Mouse (Mus musculus): Measurements from ENCODE around the gene Gmpr. TPM values are rescaled to one million over a fixed set of nuclear protein-coding genes. Genes with fewer than 3 reads are reported as not detected.
"Not testable (repeated sequence)": the region's sequence is repeated elsewhere in the genome, so short reads cannot be mapped to it uniquely, and the experiment has no call there.

The Gmpr gene
- polyA plus RNA-seq, 1 experiment from 2014 or later: 133 TPM

GRCm38 (mm10) chr13:45483215-45483614, 24.0 kb upstream of the Gmpr start:
- no peak overlapping the region for H3K4me3 ChIP-seq
- no peak overlapping the region for H3K27ac ChIP-seq
- no peaks in the 10 kb centered on the region for H3K9me3 ChIP-seq
- H3K4me1 ChIP-seq: peaks cover 16% of the 10 kb centered on the region
- WGBS: 89% methylated on average over 2 of the region's 2 CpGs
- no peaks in the 10 kb centered on the region for H3K27me3 ChIP-seq (ENCODE audit: insufficient read depth, poor library complexity, severe bottlenecking)
- H3K36me3 ChIP-seq: no peaks in the 10 kb centered on the region
- DNase-seq (ENCODE audit: low spot score): peak; percentile 19

GRCm38 (mm10) chr13:45483949-45484348, 23.3 kb upstream of the Gmpr start:
- not testable (repeated sequence) for H3K36me3 ChIP-seq; H3K27ac ChIP-seq; H3K4me3 ChIP-seq; H3K27me3 ChIP-seq (ENCODE audit: insufficient read depth, poor library complexity, severe bottlenecking); H3K9me3 ChIP-seq
- peaks cover 16% of the 10 kb centered on the region for H3K4me1 ChIP-seq
- WGBS: 96% methylated on average over 16 of the region's 16 CpGs
- DNase-seq (ENCODE audit: low spot score): peak; percentile 50

- Histone ChIP-seq H3K36me3 (no peaks in the 10 kb centered on the region), H3K4me3 (no peak overlapping the region), H3K9me3 (no peaks in the 10 kb centered on the region), H3K27me3 (ENCODE audit: insufficient read depth, poor library complexity, severe bottlenecking) (no peaks in the 10 kb centered on the region), H3K4me1 (peaks cover 7% of the 10 kb centered on the region), H3K27ac (no peak overlapping the region)
- 76% methylated on average over 4 of the region's 4 CpGs for WGBS
- peak; percentile 50 for DNase-seq (ENCODE audit: low spot score)
Measured at GRCm38 (mm10) chr13:45485602-45486001, 21.6 kb upstream of the Gmpr start.

- Histone ChIP-seq H3K27me3 (ENCODE audit: insufficient read depth, poor library complexity, severe bottlenecking) (no peaks in the 10 kb centered on the region), H3K4me3 (no peak overlapping the region), H3K4me1 (peaks cover 4% of the 10 kb centered on the region), H3K9me3 (no peaks in the 10 kb centered on the region), H3K27ac (peak overlapping the region; percentile 22; the same call in 1 of the 2 replicates), H3K36me3 (no peaks in the 10 kb centered on the region)
- peak; percentile 68 for DNase-seq (ENCODE audit: low spot score)
- 59% methylated on average over 2 of the region's 2 CpGs for WGBS
Measured at GRCm38 (mm10) chr13:45486598-45486997, 20.6 kb upstream of the Gmpr start.

GRCm38 (mm10) chr13:45491991-45492732, 15.1 kb upstream of the Gmpr start:
- no peak overlapping the region for H3K4me3 ChIP-seq
- 83% methylated on average over 8 of the region's 8 CpGs for WGBS
- no peak overlapping the region for H3K27ac ChIP-seq
- DNase-seq (ENCODE audit: low spot score): peak; percentile 68
- no peaks in the 10 kb centered on the region for H3K36me3 ChIP-seq
- H3K27me3 ChIP-seq (ENCODE audit: insufficient read depth, poor library complexity, severe bottlenecking): no peaks in the 10 kb centered on the region
- no peaks in the 10 kb centered on the region for H3K9me3 ChIP-seq
- H3K4me1 ChIP-seq: peaks cover 12% of the 10 kb centered on the region

- Histone ChIP-seq H3K36me3 (no peaks in the 10 kb centered on the region), H3K4me3 (peak overlapping the region; percentile 37), H3K9me3 (no peaks in the 10 kb centered on the region), H3K27ac (peak overlapping the region; percentile 59; the same call in 1 of the 2 replicates), H3K27me3 (ENCODE audit: insufficient read depth, poor library complexity, severe bottlenecking) (no peaks in the 10 kb centered on the region), H3K4me1 (peaks cover 12% of the 10 kb centered on the region)
- DNase-seq (ENCODE audit: low spot score): peak; percentile 84
- WGBS: 22% methylated on average over 10 of the region's 10 CpGs
Measured at GRCm38 (mm10) chr13:45493846-45494245, 13.4 kb upstream of the Gmpr start.

- Histone ChIP-seq H3K4me3 (no peak overlapping the region), H3K27me3 (ENCODE audit: insufficient read depth, poor library complexity, severe bottlenecking) (no peaks in the 10 kb centered on the region), H3K27ac (peak overlapping the region; percentile 64; the same call in 1 of the 2 replicates), H3K4me1 (peaks cover 14% of the 10 kb centered on the region), H3K9me3 (no peaks in the 10 kb centered on the region), H3K36me3 (no peaks in the 10 kb centered on the region)
- 76% methylated on average over 3 of the region's 3 CpGs for WGBS
- no peak for DNase-seq (ENCODE audit: low spot score)
Measured at GRCm38 (mm10) chr13:45498623-45499022, 8.6 kb upstream of the Gmpr start.

GRCm38 (mm10) chr13:45499391-45499790, 7.9 kb upstream of the Gmpr start:
- DNase-seq (ENCODE audit: low spot score): no peak
- H3K36me3 ChIP-seq: no peaks in the 10 kb centered on the region
- peak overlapping the region; percentile 64; the same call in 1 of the 2 replicates for H3K27ac ChIP-seq
- no peaks in the 10 kb centered on the region for H3K9me3 ChIP-seq
- H3K4me3 ChIP-seq: no peak overlapping the region
- H3K4me1 ChIP-seq: peaks cover 6% of the 10 kb centered on the region; the same call in 1 of the 2 replicates
- 86% methylated on average over 3 of the region's 3 CpGs for WGBS
- no peaks in the 10 kb centered on the region for H3K27me3 ChIP-seq (ENCODE audit: insufficient read depth, poor library complexity, severe bottlenecking)

GRCm38 (mm10) chr13:45499906-45500305, 7.3 kb upstream of the Gmpr start:
- no peaks in the 10 kb centered on the region for H3K9me3 ChIP-seq
- H3K27ac ChIP-seq: no peak overlapping the region
- WGBS: 80% methylated on average over 3 of the region's 3 CpGs
- H3K36me3 ChIP-seq: no peaks in the 10 kb centered on the region
- DNase-seq (ENCODE audit: low spot score): no peak
- no peak overlapping the region for H3K4me3 ChIP-seq
- H3K27me3 ChIP-seq (ENCODE audit: insufficient read depth, poor library complexity, severe bottlenecking): no peaks in the 10 kb centered on the region
- peaks cover 6% of the 10 kb centered on the region; the same call in 1 of the 2 replicates for H3K4me1 ChIP-seq

- Histone ChIP-seq H3K4me3 (no peak overlapping the region), H3K27ac (no peak overlapping the region)
- DNase-seq (ENCODE audit: low spot score): peak; percentile 84
Measured at GRCm38 (mm10) chr13:45502791-45503190, 4.5 kb upstream of the Gmpr start.

GRCm38 (mm10) chr13:45505546-45505945, 1.7 kb upstream of the Gmpr start:
- H3K36me3 ChIP-seq: no peaks in the 10 kb centered on the region
- DNase-seq (ENCODE audit: low spot score): no peak
- no peak overlapping the region for H3K4me3 ChIP-seq
- H3K27me3 ChIP-seq (ENCODE audit: insufficient read depth, poor library complexity, severe bottlenecking): no peaks in the 10 kb centered on the region
- no peaks in the 10 kb centered on the region for H3K9me3 ChIP-seq
- 93% methylated on average over 3 of the region's 3 CpGs for WGBS
- peaks cover 22% of the 10 kb centered on the region for H3K4me1 ChIP-seq
- no peak overlapping the region for H3K27ac ChIP-seq

More at GRCm38 (mm10) chr13:45502791-45503190, 4.5 kb upstream of the Gmpr start:
- Histone ChIP-seq H3K27me3 (ENCODE audit: insufficient read depth, poor library complexity, severe bottlenecking) (no peaks in the 10 kb centered on the region), H3K4me1 (peaks cover 11% of the 10 kb centered on the region; the same call in 1 of the 2 replicates), H3K36me3 (no peaks in the 10 kb centered on the region), H3K9me3 (no peaks in the 10 kb centered on the region)
- 75% methylated on average over 5 of the region's 5 CpGs for WGBS

GRCm38 (mm10) chr13:45508495-45508894, 1.3 kb downstream of the Gmpr start:
- peaks cover 51% of the 10 kb centered on the region for H3K4me1 ChIP-seq
- peak overlapping the region; percentile 93 for H3K27ac ChIP-seq
- H3K9me3 ChIP-seq: no peaks in the 10 kb centered on the region
- peak; percentile 87 for DNase-seq (ENCODE audit: low spot score)
- H3K36me3 ChIP-seq: no peaks in the 10 kb centered on the region
- peak overlapping the region; percentile 74 for H3K4me3 ChIP-seq
- 1% methylated on average over 8 of the region's 8 CpGs for whole genome bisulfite sequencing
- H3K27me3 ChIP-seq (ENCODE audit: insufficient read depth, poor library complexity, severe bottlenecking): no peaks in the 10 kb centered on the region

GRCm38 (mm10) chr13:45509366-45509765, 2.1 kb downstream of the Gmpr start:
- H3K4me3 ChIP-seq: peak overlapping the region; percentile 74
- peaks cover 60% of the 10 kb centered on the region for H3K4me1 ChIP-seq
- WGBS: 66% methylated on average over 6 of the region's 6 CpGs

More at GRCm38 (mm10) chr13:45509366-45509765, 2.1 kb downstream of the Gmpr start:
- no peak for DNase-seq (ENCODE audit: low spot score)
- Histone ChIP-seq H3K27ac (peak overlapping the region; percentile 93), H3K9me3 (no peaks in the 10 kb centered on the region), H3K27me3 (ENCODE audit: insufficient read depth, poor library complexity, severe bottlenecking) (no peaks in the 10 kb centered on the region), H3K36me3 (no peaks in the 10 kb centered on the region)

All from heart, embryonic 10.5 days (tissue).